8 mouse cellular contexts compared by ENCODE assay signal in genomic region chr10:59879255-59880028, GRCm38 (mm10). TPM values are rescaled to one million over a fixed set of nuclear protein-coding genes. Genes with fewer than 3 reads are reported as not detected.
DNase-seq lines count a peak whose midpoint lies in the region; ATAC-seq and TF ChIP-seq lines count a peak whose summit lies in the region.

Gene Dnajb12, plus strand, starts transcription at chr10:59879556.

- peaks cover 0 to 25% of the 10 kb centered on the region in 2 experiments; a peak in 2 of 4 replicates for H3K36me3 ChIP-seq in MEL (ENCODE audit: control insufficient read depth in 1 of 2, insufficient read depth in 2 of 2, low read length in 2 of 2)
- peaks cover 16% of the 10 kb centered on the region for H3K36me3 ChIP-seq in hindbrain, embryonic 10.5 days
- no peaks in the 10 kb centered on the region for H3K36me3 ChIP-seq in lung, postnatal 0 days (ENCODE audit: insufficient read depth, low read length)

- peak; percentile 98 for DNase-seq in MEL (ENCODE audit: low read depth, low spot score)
- peak; percentile 96 to 98 for DNase-seq in cerebellum, adult 2 months
- DNase-seq in hindbrain, embryonic 10.5 days (ENCODE audit: low spot score), result peak; percentile 95
- DNase-seq in layer of hippocampus, adult 9-11 months, result peak; percentile 95
- peak; percentile 97 for DNase-seq in lung, postnatal 0 days (ENCODE audit: low spot score)
- peak; percentile 91 for DNase-seq in ovary, postnatal 14 days (ENCODE audit: low spot score)
- DNase-seq in thymus, postnatal 14 days, result peak; percentile 95

- TF ChIP-seq RAD21 in MEL (IDR thresholded peaks at IDR 0.05; ENCODE audit: low read depth, low read length), result no peak

- H3K4me2 ChIP-seq in lung, postnatal 0 days (replicated peaks; ENCODE audit: low read depth, low read length), result peak within 1 kb of the TSS; percentile 71

- peak within 1 kb of the TSS; percentile 90 to 97 for H3K4me3 ChIP-seq in MEL (ENCODE audit: control insufficient read depth in 1 of 2, insufficient read depth in 1 of 2, low read depth in 2 of 2, low read length in 2 of 2)
- H3K4me3 ChIP-seq in cerebellum, adult 2 months (replicated peaks; ENCODE audit: insufficient read depth, low read depth, low read length), result peak within 1 kb of the TSS; percentile 81
- H3K4me3 ChIP-seq in hindbrain, embryonic 10.5 days, result peak within 1 kb of the TSS; percentile 96
- H3K4me3 ChIP-seq in lung, postnatal 0 days (ENCODE audit: low read depth, low read length), result peak within 1 kb of the TSS; percentile 94

- H3K27me3 ChIP-seq in MEL (ENCODE audit: control insufficient read depth in 1 of 2, insufficient read depth in 2 of 2, low read length in 2 of 2), result no peaks in the 10 kb centered on the region
- no peaks in the 10 kb centered on the region for H3K27me3 ChIP-seq in cerebellum, adult 2 months (ENCODE audit: control insufficient read depth, insufficient read depth, low read length)
- H3K27me3 ChIP-seq in hindbrain, embryonic 10.5 days (ENCODE audit: insufficient read depth, poor library complexity, severe bottlenecking), result no peaks in the 10 kb centered on the region
- H3K27me3 ChIP-seq in lung, postnatal 0 days (replicated peaks; ENCODE audit: insufficient read depth, low read length), result no peaks in the 10 kb centered on the region

- no peaks in the 10 kb centered on the region for H3K9me3 ChIP-seq in MEL (replicated peaks; ENCODE audit: insufficient read depth, low read length)
- H3K9me3 ChIP-seq in hindbrain, embryonic 10.5 days, result no peaks in the 10 kb centered on the region
- H3K9me3 ChIP-seq in lung, postnatal 0 days (ENCODE audit: low read length), result no peaks in the 10 kb centered on the region

- H3K9ac ChIP-seq in MEL (ENCODE audit: control insufficient read depth, low read depth, low read length, poor library complexity, severe bottlenecking), result peak within 1 kb of the TSS; percentile 98
- peak within 1 kb of the TSS; percentile 87 for H3K9ac ChIP-seq in lung, postnatal 0 days (replicated peaks; ENCODE audit: low read depth)

- TF ChIP-seq CTCF in MEL (IDR thresholded peaks at IDR 0.05 in 2 of 3, conservative IDR thresholded peaks at IDR 0.05 in 1 of 3; ENCODE audit: control insufficient read depth in 1 of 3, insufficient read depth in 1 of 3, low read depth in 2 of 3, low read length in 3 of 3, poor library complexity in 1 of 3, severe bottlenecking in 1 of 3), result no peak
- TF ChIP-seq CTCF in cerebellum, adult 2 months (IDR thresholded peaks at IDR 0.05; ENCODE audit: borderline replicate concordance, insufficient read depth, low read depth, low read length), result no peak
- TF ChIP-seq CTCF in lung, postnatal 0 days (IDR thresholded peaks at IDR 0.05), result no peak

- peak; percentile 86 for ATAC-seq in frontal cortex, adult (ENCODE audit: low TSS enrichment)
- ATAC-seq in lung, postnatal 0 days, result peak; percentile 92

- H3K4me1 ChIP-seq in MEL (ENCODE audit: control insufficient read depth in 1 of 2, insufficient read depth in 2 of 2, low read length in 2 of 2), result peaks cover 4 to 27% of the 10 kb centered on the region in 2 experiments
- H3K4me1 ChIP-seq in cerebellum, adult 2 months (ENCODE audit: control insufficient read depth, insufficient read depth, low read length), result peaks cover 4% of the 10 kb centered on the region; the same call in 1 of the 2 replicates
- peaks cover 18% of the 10 kb centered on the region for H3K4me1 ChIP-seq in hindbrain, embryonic 10.5 days (replicated peaks)
- H3K4me1 ChIP-seq in lung, postnatal 0 days (ENCODE audit: insufficient read depth, low read depth, low read length), result peaks cover 9% of the 10 kb centered on the region; the same call in 1 of the 2 replicates

- TF ChIP-seq POLR2A in MEL (IDR thresholded peaks at IDR 0.05; ENCODE audit: control insufficient read depth in 1 of 2, insufficient read depth in 1 of 2, low read depth in 1 of 2, low read length in 2 of 2, poor library complexity in 1 of 2), result peak; percentile 76 to 89; a peak in 2 of 4 replicates
- peak; percentile 79 for TF ChIP-seq POLR2A in cerebellum, adult 2 months (IDR thresholded peaks at IDR 0.05; ENCODE audit: borderline replicate concordance, insufficient read depth, low read length)

- peak in 1 of 2 experiments; percentile 76; a peak in 2 of 4 replicates for TF ChIP-seq EP300 in MEL (IDR thresholded peaks at IDR 0.05; ENCODE audit: low read depth in 1 of 2, low read length in 2 of 2)
- no peak; the same call in 1 of the 2 replicates for TF ChIP-seq EP300 in lung, postnatal 0 days (IDR thresholded peaks at IDR 0.05)

- 2% methylated on average over 79 of the region's 80 CpGs for WGBS in cerebellum, adult 2 months
- under 1% methylated on average over 80 of the region's 80 CpGs for WGBS in hindbrain, embryonic 10.5 days
- under 1% methylated on average over 80 of the region's 80 CpGs for WGBS in lung, postnatal 0 days

- H3K27ac ChIP-seq in MEL (ENCODE audit: control insufficient read depth, low read depth, low read length), result peak within 1 kb of the TSS; percentile 98
- peak within 1 kb of the TSS; percentile 98 for H3K27ac ChIP-seq in cerebellum, adult 2 months (ENCODE audit: insufficient read depth, low read length)
- peak within 1 kb of the TSS; percentile 100 for H3K27ac ChIP-seq in hindbrain, embryonic 10.5 days
- H3K27ac ChIP-seq in lung, postnatal 0 days (ENCODE audit: low read length), result peak within 1 kb of the TSS; percentile 100

- H3K79me2 ChIP-seq in MEL (ENCODE audit: control insufficient read depth, insufficient read depth, low read length, poor library complexity), result peaks cover 39% of the 10 kb centered on the region

TF ChIP-seq in MEL, 35 proteins besides CTCF, POLR2A, EP300 and RAD21:
- TF ChIP-seq NELFE (IDR thresholded peaks at IDR 0.05; ENCODE audit: low read depth, low read length), result peak; percentile 52
- peak; percentile 96 for TF ChIP-seq SIN3A (IDR thresholded peaks at IDR 0.05; ENCODE audit: low read length)
- TF ChIP-seq ZMIZ1 (IDR thresholded peaks at IDR 0.05; ENCODE audit: low read depth, low read length), result peak; percentile 19; the same call in 1 of the 2 replicates
- TF ChIP-seq ZKSCAN1 (IDR thresholded peaks at IDR 0.05; ENCODE audit: low read depth, low read length), result no peak
- TF ChIP-seq TCF12 (IDR thresholded peaks at IDR 0.05; ENCODE audit: low read depth, low read length), result peak; percentile 56; the same call in 1 of the 2 replicates
- peak; percentile 89 for TF ChIP-seq HCFC1 (IDR thresholded peaks at IDR 0.05; ENCODE audit: low read depth, low read length)
- TF ChIP-seq MXI1 (IDR thresholded peaks at IDR 0.05; ENCODE audit: low read depth, low read length), result peak; percentile 100
- TF ChIP-seq MAX (IDR thresholded peaks at IDR 0.05; ENCODE audit: low read length), result peak; percentile 66; the same call in 1 of the 2 replicates
- no peak for TF ChIP-seq TAL1 (IDR thresholded peaks at IDR 0.05; ENCODE audit: low read length)
- no peak; the same call in 1 of the 2 replicates for TF ChIP-seq RCOR1 (IDR thresholded peaks at IDR 0.05; ENCODE audit: low read depth, low read length)
- TF ChIP-seq BHLHE40 (IDR thresholded peaks at IDR 0.05; ENCODE audit: borderline replicate concordance, low read depth, low read length), result peak; percentile 27; the same call in 1 of the 2 replicates
- TF ChIP-seq MYB (IDR thresholded peaks at IDR 0.05; ENCODE audit: low read depth, low read length), result 0 out of 2 replicates have a peak, but pooled peaks have one; percentile 42
- TF ChIP-seq MEF2A (IDR thresholded peaks at IDR 0.05; ENCODE audit: extremely low read depth, insufficient replicate concordance, low read depth, low read length, poor library complexity, severe bottlenecking), result no peak
- TF ChIP-seq MAZ (IDR thresholded peaks at IDR 0.05; ENCODE audit: low read depth, low read length), result peak; percentile 52; the same call in 1 of the 2 replicates
- no peak for TF ChIP-seq SMC3 (IDR thresholded peaks at IDR 0.05; ENCODE audit: low read depth, low read length)
- peak; percentile 39; the same call in 1 of the 2 replicates for TF ChIP-seq E2F4 (IDR thresholded peaks at IDR 0.05; ENCODE audit: borderline replicate concordance, low read depth, low read length)
- TF ChIP-seq ETS1 (IDR thresholded peaks at IDR 0.05; ENCODE audit: low read depth, low read length), result peak; percentile 89
- TF ChIP-seq UBTF (IDR thresholded peaks at IDR 0.05; ENCODE audit: borderline replicate concordance, insufficient read depth, low read depth, low read length), result 0 out of 2 replicates have a peak, but pooled peaks have one; percentile 62
- 0 out of 2 replicates have a peak, but pooled peaks have one; percentile 3 for TF ChIP-seq ZNF384 (IDR thresholded peaks at IDR 0.05; ENCODE audit: low read depth, low read length)
- peak; percentile 51 for TF ChIP-seq CHD2 (IDR thresholded peaks at IDR 0.05; ENCODE audit: low read length)
- no peak; the same call in 1 of the 2 replicates for TF ChIP-seq USF1 (IDR thresholded peaks at IDR 0.05; ENCODE audit: low read depth, low read length)
- TF ChIP-seq GATA1 (IDR thresholded peaks at IDR 0.05; ENCODE audit: low read depth, low read length), result peak; percentile 77
- no peak for TF ChIP-seq USF2 (IDR thresholded peaks at IDR 0.05; ENCODE audit: borderline replicate concordance in 1 of 2, insufficient read depth in 1 of 2, low read depth in 1 of 2, low read length in 2 of 2)
- no peak for TF ChIP-seq TBP (IDR thresholded peaks at IDR 0.05; ENCODE audit: low read depth, low read length)
- TF ChIP-seq ELF1 (IDR thresholded peaks at IDR 0.05; ENCODE audit: low read depth, low read length), result peak; percentile 94
- no peak for TF ChIP-seq POLR2AphosphoS2 (IDR thresholded peaks at IDR 0.05; ENCODE audit: low read length)
- TF ChIP-seq MYC (IDR thresholded peaks at IDR 0.05; ENCODE audit: low read depth, low read length), result 0 out of 2 replicates have a peak, but pooled peaks have one; percentile 10
- TF ChIP-seq NRF1 (IDR thresholded peaks at IDR 0.05; ENCODE audit: insufficient read depth, low read depth, low read length, poor library complexity, severe bottlenecking), result peak; percentile 84
- no peak; the same call in 1 of the 2 replicates for TF ChIP-seq KAT2A (conservative IDR thresholded peaks at IDR 0.05; ENCODE audit: low read depth, low read length)
TF ChIP-seq in MEL: peak in this region for 19.

RNA-seq across cellular contexts. Expression of gene Dnajb12, which starts in this region (rescaled TPM):
- 13.3 and 17.2 TPM in 2 replicates for total RNA-seq in MEL (2012; rRNA removed)
- 100 to 1,000 TPM in 1 of 2 experiments, 10 to 100 TPM in 1; 41.7 to 217 TPM for polyA plus RNA-seq in MEL (2012; ENCODE audit: insufficient read depth in 1 of 2, insufficient read length in 2 of 2, low read depth in 1 of 2, low replicate concordance in 2 of 2, missing spikeins in 1 of 2)
- polyA plus RNA-seq in cerebellum, adult 2 months (2012; rRNA removed), result 48.6 and 52.3 TPM in 2 replicates
- polyA plus RNA-seq in hindbrain, embryonic 10.5 days (2016; fragmentation: Nextera tagmentation; extraction: Ambion mirVana), result 27.2 and 31.5 TPM in 2 replicates
- polyA plus RNA-seq in lung, postnatal 0 days (2015; fragmentation: Nextera tagmentation; extraction: Ambion mirVana), result 19.8 and 24.4 TPM in 2 replicates

Comparison
In these comparisons a context has a peak if more than half of its experiments do, and no peak if none do; other contexts are left out.
1. Peak in every context shown above with its lines: DNase-seq, ATAC-seq, H3K4me3 ChIP-seq and H3K27ac ChIP-seq.